Mouse (Mus musculus) liver, adult 2 months (tissue): Measurements from ENCODE around the gene Echs1. TPM values are rescaled to one million over a fixed set of nuclear protein-coding genes. Genes with fewer than 3 reads are reported as not detected.

Experiments
- DNase-seq: peaks from one replicate; pipeline ENCODE4 v3.0.0-alpha.2; 2011; ENCODE audit warnings: low read depth, low spot score; ENCODE audit errors: extremely low read depth
- H3K27ac ChIP-seq: fragments of 200-500 bp; replicated peaks from 2 replicates; pipeline ENCODE4 v1.5.1; 2012; ENCODE audit warnings: low read depth, mild to moderate bottlenecking, control low read depth, inconsistent platforms, low read length; ENCODE audit not compliant: insufficient read depth
- H3K27me3 ChIP-seq: fragments of 200-500 bp; 2 replicates; pipeline ENCODE4 v1.6.1; 2012; ENCODE audit warnings: mild to moderate bottlenecking, moderate library complexity, low read length, inconsistent platforms; ENCODE audit not compliant: control insufficient read depth, insufficient read depth
- H3K36me3 ChIP-seq: fragments of 200-500 bp; 2 replicates; pipeline ENCODE4 v1.6.1; 2012; ENCODE audit warnings: low read length, inconsistent platforms; ENCODE audit not compliant: control insufficient read depth, insufficient read depth
- H3K4me1 ChIP-seq: fragments of 200-500 bp; 2 replicates; pipeline ENCODE4 v1.6.1; 2011; ENCODE audit warnings: low read length; ENCODE audit not compliant: control insufficient read depth, insufficient read depth
- H3K4me3 ChIP-seq: fragments of 200-500 bp; 2 replicates; pipeline ENCODE4 v1.5.1; 2011; ENCODE audit warnings: low read depth, mild to moderate bottlenecking, control low read depth, low read length, moderate library complexity; ENCODE audit not compliant: insufficient read depth
- H3K79me2 ChIP-seq: fragments of 200-500 bp; 2 replicates; pipeline ENCODE4 v1.6.1; 2012; ENCODE audit warnings: inconsistent platforms, mild to moderate bottlenecking, low read length, moderate library complexity; ENCODE audit not compliant: control insufficient read depth, insufficient read depth
- H3K9ac ChIP-seq: fragments of 200-500 bp; 2 replicates; pipeline ENCODE4 v1.6.1; 2012; ENCODE audit warnings: low read depth, mild to moderate bottlenecking, control low read depth, inconsistent platforms, low read length
- CTCF ChIP-seq: fragments of 200-500 bp; IDR thresholded peaks from 2 replicates; pipeline ENCODE4 v1.5.1; 2011; ENCODE audit warnings: low read depth, low read length, control low read depth
- POLR2A ChIP-seq: fragments of 200-500 bp; IDR thresholded peaks from 2 replicates; pipeline ENCODE4 v1.6.1; 2011; ENCODE audit warnings: low read length, control low read depth; ENCODE audit not compliant: insufficient read depth; ENCODE audit errors: extremely low read depth
- WGBS: fragments of 180-500 bp; shearing (Covaris S2); methylation state at CpG from one replicate; pipeline ENCODE4 v1.1.7; 2018; 5-methylcytosine and 5-hydroxymethylcytosine counted together
- polyA plus RNA-seq: library from polyadenylated mRNA; depleted of rRNA; stranded (reverse); fragments of >200 nt; gene quantifications from 2 replicates; pipeline ENCODE4 v1.2.3, GENCODE M21; 2012
- total RNA-seq: library from RNA; depleted of rRNA; stranded (reverse); fragments of >200 nt; gene quantifications from 2 replicates; pipeline ENCODE4 v1.2.3, GENCODE M21; 2014

Echs1 gene
- total and polyA plus RNA-seq, 2 experiments: 271 to 412 TPM

DNA sequence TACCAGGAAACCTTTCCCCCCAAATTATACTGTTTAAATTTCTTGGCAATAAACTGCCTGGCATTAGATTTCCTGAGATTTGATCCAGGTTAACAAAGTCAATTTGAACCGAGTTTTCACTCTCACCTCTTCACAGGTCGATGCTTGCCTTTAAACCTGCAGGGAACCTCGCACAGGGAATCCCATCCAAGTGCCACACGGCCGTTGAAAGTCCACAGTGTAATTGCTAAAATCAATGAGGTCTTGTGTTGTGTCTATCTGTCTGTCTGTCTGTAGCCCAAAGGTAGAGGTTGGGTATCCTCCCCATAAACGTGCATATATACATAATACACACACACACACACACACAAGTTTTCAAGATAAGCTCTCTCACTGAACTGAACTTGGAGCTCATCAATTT, 48.9 kb downstream of the Echs1 start:
- Histone ChIP-seq H3K27ac (peak overlapping the region; percentile 92), H3K4me3 (no peak overlapping the region), H3K79me2 (no peaks in the 10 kb centered on the region), H3K9ac (no peak overlapping the region; the same call in 1 of the 2 replicates), H3K36me3 (no peaks in the 10 kb centered on the region), H3K27me3 (no peaks in the 10 kb centered on the region), H3K4me1 (peaks cover 5% of the 10 kb centered on the region; the same call in 1 of the 2 replicates)
- TF ChIP-seq CTCF: no peak
- DNase-seq: peak; percentile 95
- 18% methylated on average over 6 of the region's 6 CpGs for WGBS

DNA sequence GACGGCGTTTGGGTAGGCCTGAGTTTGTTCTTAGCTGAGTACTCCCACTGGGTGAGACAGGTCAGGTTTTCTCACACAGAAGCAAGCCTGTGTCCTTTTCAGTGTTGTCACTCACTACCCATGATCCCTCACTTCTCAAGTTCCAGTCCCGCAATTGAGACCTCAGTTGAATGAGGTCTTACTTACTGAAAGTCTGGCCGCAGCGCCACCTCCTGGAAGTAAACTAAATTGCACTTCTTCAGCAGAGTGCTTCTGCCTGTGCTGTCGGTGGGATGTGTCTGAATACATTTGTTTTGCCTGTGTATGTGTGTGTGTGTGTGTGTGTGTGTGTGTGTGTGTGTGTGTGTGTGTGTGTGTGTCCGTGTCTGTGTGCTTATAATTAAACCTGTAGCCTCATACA, 53.2 kb downstream of the Echs1 start:
- 28% methylated on average over 7 of the region's 7 CpGs for WGBS

DNA sequence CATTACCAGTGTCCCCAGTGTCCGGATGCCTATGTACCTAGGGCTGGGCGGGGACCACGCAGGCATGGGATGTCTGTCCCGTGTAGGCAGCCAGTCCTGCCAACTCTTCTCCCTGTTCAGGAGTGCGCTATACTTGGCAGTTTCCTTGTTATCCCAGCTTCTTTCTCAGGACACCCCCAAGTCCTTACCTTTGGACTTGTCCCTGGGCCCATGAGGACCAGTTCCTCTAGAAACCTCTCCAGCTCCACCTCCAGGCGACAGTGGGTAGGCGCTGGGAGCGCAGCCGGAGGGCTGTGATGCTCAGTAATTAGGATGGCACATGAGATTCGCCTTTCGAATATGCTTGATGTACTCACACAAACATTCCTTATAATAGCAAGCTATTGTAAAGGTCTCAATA, 54.0 kb downstream of the Echs1 start:
- TF ChIP-seq POLR2A (no peak), CTCF (peak; percentile 47)
- no peak for DNase-seq
- Histone ChIP-seq H3K27me3 (peaks cover 6% of the 10 kb centered on the region; the same call in 1 of the 2 replicates), H3K27ac (no peak overlapping the region), H3K36me3 (no peaks in the 10 kb centered on the region), H3K4me3 (no peak overlapping the region), H3K4me1 (no peaks in the 10 kb centered on the region), H3K79me2 (no peaks in the 10 kb centered on the region), H3K9ac (no peak overlapping the region)
- WGBS: 41% methylated on average over 11 of the region's 11 CpGs

More for the DNA sequence above, 53.2 kb downstream of the Echs1 start:
- DNase-seq: peak; percentile 45
- Histone ChIP-seq H3K27me3 (peaks cover 6% of the 10 kb centered on the region; the same call in 1 of the 2 replicates), H3K79me2 (no peaks in the 10 kb centered on the region), H3K4me3 (no peak overlapping the region), H3K9ac (no peak overlapping the region), H3K27ac (no peak overlapping the region), H3K4me1 (peaks cover 5% of the 10 kb centered on the region; the same call in 1 of the 2 replicates), H3K36me3 (no peaks in the 10 kb centered on the region)
- peak; percentile 64 for TF ChIP-seq CTCF
- no peak for TF ChIP-seq POLR2A

DNA sequence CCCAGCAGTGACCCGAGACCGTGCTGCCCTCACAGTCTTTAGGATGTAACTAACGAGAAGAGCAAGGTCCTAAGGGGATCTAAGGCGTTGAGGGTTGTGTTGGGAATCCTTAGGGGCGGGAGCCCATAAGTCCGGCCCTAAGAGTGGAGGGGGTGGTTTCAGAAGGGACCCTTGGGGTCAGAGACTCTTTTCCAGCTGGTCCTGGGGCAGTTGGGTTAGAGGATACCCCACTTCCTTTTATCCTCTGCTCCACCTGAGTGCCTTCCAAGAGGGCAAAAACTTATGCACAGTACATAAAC, 54.5 kb downstream of the Echs1 start:
- TF ChIP-seq CTCF (no peak), POLR2A (no peak)
- H3K27me3 ChIP-seq: peaks cover 6% of the 10 kb centered on the region; the same call in 1 of the 2 replicates

DNA sequence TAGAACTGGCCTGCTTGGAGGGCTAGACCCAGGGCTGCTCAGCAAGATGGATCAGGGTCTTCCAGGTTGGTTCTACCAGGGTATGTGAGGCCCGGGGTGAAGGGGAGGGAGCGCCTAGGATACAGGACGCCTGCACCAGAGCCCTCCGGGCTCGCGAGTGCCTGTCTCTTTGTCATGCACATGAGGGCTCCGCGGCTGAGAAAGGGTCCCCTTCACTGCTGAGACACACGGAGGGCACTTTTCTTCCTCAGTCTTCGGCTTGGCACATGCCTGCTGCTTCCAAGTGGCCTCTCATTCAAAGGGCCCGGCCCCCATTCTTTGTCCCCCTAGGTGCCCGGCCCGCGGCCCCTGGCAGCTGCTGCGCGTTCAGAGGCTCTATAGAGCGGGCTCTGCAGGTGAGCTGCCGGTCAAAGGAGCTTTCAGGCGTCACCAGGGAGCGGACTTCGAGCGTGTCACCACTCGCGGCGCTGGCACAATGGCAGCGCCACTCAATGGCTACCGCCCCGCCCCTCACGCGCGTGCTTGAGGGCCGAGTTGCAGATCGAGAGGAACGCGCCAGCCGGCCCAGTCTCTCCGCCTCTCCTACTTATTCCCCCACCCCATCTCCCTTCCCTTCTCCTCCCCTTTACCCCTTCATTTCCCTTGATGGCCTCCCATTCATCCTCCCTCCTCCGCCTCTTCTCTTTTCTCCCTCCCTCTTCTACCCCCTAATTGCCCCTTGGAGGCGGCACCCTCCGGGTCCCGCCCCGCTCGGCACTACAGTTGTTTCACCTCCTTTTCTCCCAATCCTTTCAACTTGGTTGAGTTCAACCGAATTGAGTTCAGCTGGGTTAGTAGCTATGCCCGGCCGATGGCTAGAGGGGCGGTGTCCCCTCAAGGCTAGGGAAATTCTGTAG, 55.1 kb downstream of the Echs1 start:
- Histone ChIP-seq H3K79me2 (no peaks in the 10 kb centered on the region), H3K27me3 (peaks cover 6% of the 10 kb centered on the region; the same call in 1 of the 2 replicates), H3K27ac (no peak overlapping the region), H3K36me3 (no peaks in the 10 kb centered on the region), H3K9ac (no peak overlapping the region), H3K4me3 (no peak overlapping the region; the same call in 1 of the 2 replicates), H3K4me1 (no peaks in the 10 kb centered on the region)
- no peak for DNase-seq
- WGBS: 6% methylated on average over 47 of the region's 47 CpGs
- TF ChIP-seq CTCF: no peak
- no peak for TF ChIP-seq POLR2A

More for the DNA sequence above, 54.5 kb downstream of the Echs1 start:
- WGBS: 18% methylated on average over 6 of the region's 6 CpGs
- Histone ChIP-seq H3K27ac (no peak overlapping the region), H3K4me1 (no peaks in the 10 kb centered on the region), H3K36me3 (no peaks in the 10 kb centered on the region), H3K9ac (no peak overlapping the region), H3K79me2 (no peaks in the 10 kb centered on the region), H3K4me3 (no peak overlapping the region)
- no peak for DNase-seq

DNA sequence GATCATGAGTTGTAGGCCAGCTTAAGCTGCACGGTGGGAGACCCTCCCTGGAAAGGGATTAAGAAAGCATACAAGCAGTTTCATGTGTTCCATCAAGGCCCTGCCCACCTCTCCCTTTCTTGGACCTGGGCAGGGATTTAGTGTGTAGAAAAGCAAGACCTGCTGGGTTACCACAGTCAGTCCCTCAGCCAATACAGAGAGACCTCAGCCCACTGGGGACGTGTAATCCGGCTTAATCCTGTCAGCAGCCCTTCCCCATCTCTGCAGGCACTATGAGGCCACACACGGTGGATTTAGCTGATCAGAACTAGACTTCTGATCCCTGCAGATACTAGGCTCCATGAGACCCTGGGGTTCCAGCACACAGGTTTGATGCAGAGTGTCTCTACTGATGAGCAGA, 56.7 kb downstream of the Echs1 start:
- no peaks in the 10 kb centered on the region for H3K36me3 ChIP-seq
- no peak overlapping the region for H3K9ac ChIP-seq
- H3K79me2 ChIP-seq: no peaks in the 10 kb centered on the region
- no peak overlapping the region for H3K27ac ChIP-seq
- no peaks in the 10 kb centered on the region for H3K4me1 ChIP-seq
- peaks cover 6% of the 10 kb centered on the region; the same call in 1 of the 2 replicates for H3K27me3 ChIP-seq
- WGBS: 63% methylated on average over 4 of the region's 4 CpGs
- no peak for DNase-seq
- TF ChIP-seq CTCF (no peak), POLR2A (no peak)
- H3K4me3 ChIP-seq: no peak overlapping the region
